Mouse (Mus musculus): ENCODE results near the gene Asxl1. TPM values are rescaled to one million over a fixed set of nuclear protein-coding genes. Genes with fewer than 3 reads are reported as not detected.

Asxl1 gene
- polyA plus RNA-seq, 1 experiment from 2014 or later, result 11.3 TPM

GRCm38 (mm10) chr2:153325706-153326376 lies 19.8 kb upstream of the Asxl1 start:
- no peak overlapping the region for H3K27ac ChIP-seq
- H3K27me3 ChIP-seq (replicated peaks), result no peaks in the 10 kb centered on the region
- ATAC-seq (ENCODE audit: insufficient read depth, low FRiP score, low read depth), result no peak
- H3K4me3 ChIP-seq (replicated peaks), result no peak overlapping the region
- no peaks in the 10 kb centered on the region for H3K4me1 ChIP-seq
- H3K4me2 ChIP-seq, result no peak overlapping the region
- no peak overlapping the region for H3K9ac ChIP-seq
- peaks cover 21% of the 10 kb centered on the region for H3K36me3 ChIP-seq
- H3K9me3 ChIP-seq, result no peaks in the 10 kb centered on the region
- 68% methylated on average over 9 of the region's 9 CpGs for WGBS

DNA sequence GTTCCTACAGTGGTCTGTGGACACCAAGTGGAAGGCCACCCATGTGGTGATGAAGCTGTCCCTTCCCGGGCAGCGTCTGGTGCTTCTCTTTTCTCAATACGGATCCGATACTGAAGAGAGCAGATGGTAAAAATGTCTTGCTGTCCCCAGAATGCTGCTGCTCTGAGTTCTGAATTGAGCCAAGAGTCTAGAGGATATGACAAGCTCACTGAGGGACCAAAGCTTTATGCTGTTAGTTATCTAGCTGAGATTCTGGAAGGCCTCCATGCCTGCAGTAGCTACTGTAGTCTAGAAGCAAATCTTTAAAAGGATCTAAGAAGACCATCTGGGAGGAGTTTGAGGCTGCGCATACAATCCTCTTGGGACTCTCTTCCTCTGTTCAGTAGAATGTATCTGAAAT lies 13.4 kb upstream of the Asxl1 start:
- no peak for ATAC-seq (ENCODE audit: insufficient read depth, low FRiP score, low read depth)
- H3K9ac ChIP-seq, result no peak overlapping the region
- 91% methylated on average over 5 of the region's 5 CpGs for WGBS
- no peak overlapping the region for H3K27ac ChIP-seq
- H3K36me3 ChIP-seq, result peaks cover 11% of the 10 kb centered on the region; the same call in 1 of the 2 replicates
- no peaks in the 10 kb centered on the region for H3K9me3 ChIP-seq
- no peak overlapping the region for H3K4me3 ChIP-seq (replicated peaks)
- no peaks in the 10 kb centered on the region for H3K27me3 ChIP-seq (replicated peaks)
- no peaks in the 10 kb centered on the region for H3K4me1 ChIP-seq
- no peak overlapping the region for H3K4me2 ChIP-seq

DNA sequence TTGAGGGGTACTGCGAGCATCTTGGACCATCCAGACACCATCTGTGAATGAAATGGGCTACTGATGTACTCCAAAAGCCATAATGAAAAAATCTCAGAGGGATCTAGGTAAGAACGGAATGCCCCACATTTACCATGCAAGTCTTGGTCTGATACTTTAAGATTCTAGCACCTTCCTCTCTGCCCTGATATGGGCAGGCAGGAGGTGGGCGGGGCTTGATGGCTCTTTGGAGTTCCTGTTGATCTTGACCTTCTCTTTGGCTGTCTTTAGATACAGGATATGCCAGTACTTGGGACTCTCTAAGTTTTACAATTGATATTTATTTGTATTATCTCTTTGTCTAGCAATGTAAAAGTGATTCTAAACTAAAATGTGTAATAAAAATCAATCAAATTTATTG lies 12.6 kb upstream of the Asxl1 start:
- H3K4me2 ChIP-seq, result no peak overlapping the region
- no peak for ATAC-seq (ENCODE audit: insufficient read depth, low FRiP score, low read depth)
- no peaks in the 10 kb centered on the region for H3K4me1 ChIP-seq
- H3K36me3 ChIP-seq, result peaks cover 11% of the 10 kb centered on the region; the same call in 1 of the 2 replicates
- no peaks in the 10 kb centered on the region for H3K9me3 ChIP-seq
- H3K9ac ChIP-seq, result no peak overlapping the region
- H3K27ac ChIP-seq, result no peak overlapping the region
- H3K27me3 ChIP-seq (replicated peaks), result no peaks in the 10 kb centered on the region
- 90% methylated on average over 3 of the region's 3 CpGs for WGBS
- no peak overlapping the region for H3K4me3 ChIP-seq (replicated peaks)

GRCm38 (mm10) chr2:153333822-153334232 lies 11.8 kb upstream of the Asxl1 start:
- Histone ChIP-seq H3K27me3 (replicated peaks) (no peaks in the 10 kb centered on the region), H3K4me2 (no peak overlapping the region), H3K27ac (no peak overlapping the region), H3K36me3 (peaks cover 11% of the 10 kb centered on the region; the same call in 1 of the 2 replicates), H3K4me1 (no peaks in the 10 kb centered on the region), H3K9ac (no peak overlapping the region), H3K4me3 (replicated peaks) (no peak overlapping the region), H3K9me3 (no peaks in the 10 kb centered on the region)
- ATAC-seq (ENCODE audit: insufficient read depth, low FRiP score, low read depth), result no peak
- WGBS, result 73% methylated on average over 6 of the region's 6 CpGs

- WGBS, result 76% methylated on average over 3 of the region's 3 CpGs
- Histone ChIP-seq H3K27me3 (replicated peaks) (no peaks in the 10 kb centered on the region), H3K9me3 (no peaks in the 10 kb centered on the region), H3K4me1 (no peaks in the 10 kb centered on the region), H3K27ac (no peak overlapping the region), H3K9ac (no peak overlapping the region), H3K36me3 (peaks cover 11% of the 10 kb centered on the region; the same call in 1 of the 2 replicates), H3K4me3 (replicated peaks) (no peak overlapping the region), H3K4me2 (no peak overlapping the region)
- ATAC-seq (ENCODE audit: insufficient read depth, low FRiP score, low read depth), result no peak
Observed at GRCm38 (mm10) chr2:153334281-153334680, 11.3 kb upstream of the Asxl1 start.

DNA sequence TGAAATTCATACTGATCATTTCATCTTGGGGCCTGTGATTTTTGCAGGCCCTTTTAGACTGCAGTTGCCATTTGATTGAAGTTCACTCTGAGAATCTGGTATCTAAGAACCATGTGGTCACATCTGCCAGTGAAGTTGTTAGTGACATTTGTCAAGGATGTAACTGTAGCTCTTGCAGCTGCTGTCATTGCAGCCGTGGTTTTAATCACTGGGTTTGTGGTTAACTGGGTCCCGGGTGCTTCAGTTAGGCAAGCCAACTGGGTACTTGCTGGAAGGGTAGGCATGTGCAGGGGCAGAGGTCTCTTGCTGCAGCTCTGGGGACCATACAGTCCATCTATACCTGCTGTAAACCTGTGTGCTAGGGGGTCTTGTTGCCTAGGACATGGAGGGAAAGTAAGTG lies 9.5 kb upstream of the Asxl1 start:
- 47% methylated on average over 2 of the region's 2 CpGs for WGBS
- H3K27me3 ChIP-seq (replicated peaks), result no peaks in the 10 kb centered on the region
- peaks cover 5% of the 10 kb centered on the region; the same call in 1 of the 2 replicates for H3K36me3 ChIP-seq
- H3K9ac ChIP-seq, result no peak overlapping the region
- no peaks in the 10 kb centered on the region for H3K9me3 ChIP-seq
- H3K4me2 ChIP-seq, result no peak overlapping the region
- H3K4me3 ChIP-seq (replicated peaks), result no peak overlapping the region
- no peak overlapping the region for H3K27ac ChIP-seq
- ATAC-seq (ENCODE audit: insufficient read depth, low FRiP score, low read depth), result no peak
- no peaks in the 10 kb centered on the region for H3K4me1 ChIP-seq

- H3K27me3 ChIP-seq (replicated peaks), result no peaks in the 10 kb centered on the region
- WGBS, result 86% methylated on average over 9 of the region's 9 CpGs
- no peaks in the 10 kb centered on the region for H3K9me3 ChIP-seq
- no peaks in the 10 kb centered on the region for H3K36me3 ChIP-seq
- no peak overlapping the region for H3K27ac ChIP-seq
- ATAC-seq (ENCODE audit: insufficient read depth, low FRiP score, low read depth), result no peak
- no peaks in the 10 kb centered on the region for H3K4me1 ChIP-seq
- no peak overlapping the region for H3K4me3 ChIP-seq (replicated peaks)
- H3K9ac ChIP-seq, result no peak overlapping the region
- no peak overlapping the region for H3K4me2 ChIP-seq
Observed at GRCm38 (mm10) chr2:153338361-153339350, 7.0 kb upstream of the Asxl1 start.

DNA sequence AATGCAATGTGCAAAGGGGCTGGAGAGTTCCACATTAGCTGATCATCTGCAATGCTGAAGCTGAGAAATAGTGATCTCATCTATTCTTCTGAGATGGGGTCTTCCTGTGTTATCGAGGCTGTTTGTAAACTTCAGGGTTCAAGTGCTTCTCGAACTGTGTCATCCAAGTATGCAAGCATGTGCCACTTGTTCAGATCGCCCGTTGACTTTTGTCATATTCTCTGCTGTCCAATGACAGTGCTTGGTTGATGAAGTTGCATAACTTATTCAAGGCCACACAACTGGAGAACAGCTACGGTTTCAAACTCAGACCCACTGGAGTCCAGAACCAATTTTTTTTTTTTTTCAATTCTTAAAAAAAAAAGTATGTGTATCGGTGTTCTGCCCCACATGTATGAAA lies 3.5 kb upstream of the Asxl1 start:
- H3K4me2 ChIP-seq, result no peak overlapping the region
- H3K4me3 ChIP-seq (replicated peaks), result no peak overlapping the region
- no peaks in the 10 kb centered on the region for H3K36me3 ChIP-seq
- H3K4me1 ChIP-seq, result 0 out of 2 replicates have a peak, but pooled peaks cover 5% of the 10 kb centered on the region
- no peak overlapping the region for H3K27ac ChIP-seq
- no peak overlapping the region for H3K9ac ChIP-seq
- H3K27me3 ChIP-seq (replicated peaks), result no peaks in the 10 kb centered on the region
- H3K9me3 ChIP-seq, result no peaks in the 10 kb centered on the region
- ATAC-seq (ENCODE audit: insufficient read depth, low FRiP score, low read depth), result no peak
- WGBS, result 87% methylated on average over 6 of the region's 6 CpGs

GRCm38 (mm10) chr2:153342602-153343001 lies 3.0 kb upstream of the Asxl1 start:
- Histone ChIP-seq H3K9ac (no peak overlapping the region), H3K4me3 (replicated peaks) (no peak overlapping the region), H3K4me2 (no peak overlapping the region), H3K27ac (no peak overlapping the region), H3K36me3 (no peaks in the 10 kb centered on the region), H3K27me3 (replicated peaks) (no peaks in the 10 kb centered on the region), H3K9me3 (no peaks in the 10 kb centered on the region), H3K4me1 (0 out of 2 replicates have a peak, but pooled peaks cover 5% of the 10 kb centered on the region)
- ATAC-seq (ENCODE audit: insufficient read depth, low FRiP score, low read depth), result no peak
- 65% methylated on average over 3 of the region's 3 CpGs for WGBS

DNA sequence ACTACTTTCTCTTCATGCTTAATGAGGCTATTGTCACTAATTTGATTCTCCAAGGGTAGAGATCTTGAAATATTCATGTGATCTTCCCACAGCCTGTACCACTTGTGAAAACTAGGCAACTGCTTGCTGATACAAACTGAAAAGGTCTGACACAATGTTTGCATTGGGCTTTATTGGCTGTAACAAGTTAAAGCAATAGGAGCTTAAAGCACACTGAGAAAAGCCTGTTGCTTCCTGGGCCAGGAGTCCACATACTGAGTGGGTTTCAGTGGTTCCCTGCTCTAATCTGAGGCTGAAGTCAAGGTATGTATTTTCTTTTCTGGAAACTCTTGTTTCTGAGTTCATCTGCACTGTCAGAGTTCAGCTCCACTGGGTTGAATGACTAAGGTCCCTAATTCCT lies 2.4 kb upstream of the Asxl1 start:
- Histone ChIP-seq H3K27ac (peak overlapping the region; percentile 2; the same call in 1 of the 2 replicates), H3K4me2 (no peak overlapping the region), H3K27me3 (replicated peaks) (no peaks in the 10 kb centered on the region), H3K4me3 (replicated peaks) (no peak overlapping the region), H3K36me3 (no peaks in the 10 kb centered on the region), H3K4me1 (0 out of 2 replicates have a peak, but pooled peaks cover 5% of the 10 kb centered on the region), H3K9me3 (no peaks in the 10 kb centered on the region), H3K9ac (no peak overlapping the region)
- ATAC-seq (ENCODE audit: insufficient read depth, low FRiP score, low read depth), result no peak

GRCm38 (mm10) chr2:153345071-153345453 lies 567 bp upstream of the Asxl1 start:
- WGBS, result 1% methylated on average over 11 of the region's 11 CpGs
- peak overlapping the region; percentile 81 for H3K4me3 ChIP-seq (replicated peaks)
- no peaks in the 10 kb centered on the region for H3K9me3 ChIP-seq
- no peaks in the 10 kb centered on the region for H3K36me3 ChIP-seq
- no peak for ATAC-seq (ENCODE audit: insufficient read depth, low FRiP score, low read depth)
- H3K27me3 ChIP-seq (replicated peaks), result no peaks in the 10 kb centered on the region
- H3K4me2 ChIP-seq, result peak overlapping the region; percentile 62
- H3K27ac ChIP-seq, result peak overlapping the region; percentile 67
- peak overlapping the region; percentile 56 for H3K9ac ChIP-seq
- H3K4me1 ChIP-seq, result peaks cover 9% of the 10 kb centered on the region
